Mouse (Mus musculus) olfactory bulb, adult 2 months (tissue): Measurements from ENCODE around the gene Cd99l2.
"Not testable (repeated sequence)": the region's sequence is repeated elsewhere in the genome, so short reads cannot be mapped to it uniquely, and the experiment has no call there.

Experiments
- CTCF ChIP-seq: fragments of 200-500 bp; IDR thresholded peaks from 2 replicates; pipeline ENCODE4 v1.5.1; 2012; ENCODE audit warnings: low read depth, mild to moderate bottlenecking, low read length, moderate library complexity; ENCODE audit not compliant: insufficient read depth
- POLR2A ChIP-seq: fragments of 200-500 bp; IDR thresholded peaks from 2 replicates; pipeline ENCODE4 v1.6.1; 2012; ENCODE audit warnings: mild to moderate bottlenecking, low read depth, low read length, moderate library complexity; ENCODE audit not compliant: insufficient read depth

GRCm38 (mm10) chrX:71506591-71506990 lies 13.9 kb upstream of the Cd99l2 start:
- not testable (repeated sequence) for TF ChIP-seq CTCF, POLR2A
